Mouse (Mus musculus): Measurements from ENCODE around the gene Armc10.
"Not testable (repeated sequence)": the region's sequence is repeated elsewhere in the genome, so short reads cannot be mapped to it uniquely, and the experiment has no call there.

Armc10 gene

GRCm38 (mm10) chr5:21667191-21668137 is 21.9 kb downstream of the Armc10 start:
- DNase-seq: no peak

GRCm38 (mm10) chr5:21669307-21669706 is 23.7 kb downstream of the Armc10 start:
- no peak for DNase-seq

GRCm38 (mm10) chr5:21672812-21673635 is 27.4 kb downstream of the Armc10 start:
- DNase-seq: peak in 1 of 2 experiments; percentile 43

GRCm38 (mm10) chr5:21673742-21674141 is 28.1 kb downstream of the Armc10 start:
- no peak for DNase-seq

GRCm38 (mm10) chr5:21675019-21675418 is 29.4 kb downstream of the Armc10 start:
- DNase-seq: no peak

- no peak for DNase-seq
These were observed 29.9 kb downstream of the Armc10 start for GRCm38 (mm10) chr5:21675494-21675893.

- peak in 1 of 2 experiments; percentile 21 for DNase-seq
These were observed 32.3 kb downstream of the Armc10 start for GRCm38 (mm10) chr5:21677939-21678338.

GRCm38 (mm10) chr5:21678363-21678762 is 32.8 kb downstream of the Armc10 start:
- no peak for DNase-seq

- DNase-seq: no peak
These were observed 34.4 kb downstream of the Armc10 start for GRCm38 (mm10) chr5:21680029-21680428.

GRCm38 (mm10) chr5:21680940-21681339 is 35.3 kb downstream of the Armc10 start:
- no peak for DNase-seq

GRCm38 (mm10) chr5:21683811-21684210 is 38.2 kb downstream of the Armc10 start:
- no peak for DNase-seq

GRCm38 (mm10) chr5:21685001-21685400 is 39.4 kb downstream of the Armc10 start:
- DNase-seq: no peak

- no peak for DNase-seq
These were observed 41.4 kb downstream of the Armc10 start for GRCm38 (mm10) chr5:21687042-21687441.

- DNase-seq: no peak
These were observed 46.6 kb downstream of the Armc10 start for GRCm38 (mm10) chr5:21692230-21692629.

- DNase-seq: no peak
These were observed 47.8 kb downstream of the Armc10 start for GRCm38 (mm10) chr5:21693372-21693870.

GRCm38 (mm10) chr5:21694854-21695490 is 49.4 kb downstream of the Armc10 start:
- no peak for DNase-seq

- not testable (repeated sequence) for DNase-seq
These were observed 53.9 kb downstream of the Armc10 start for GRCm38 (mm10) chr5:21699555-21699954.

- DNase-seq: no peak
These were observed 54.7 kb downstream of the Armc10 start for GRCm38 (mm10) chr5:21700272-21700821.

GRCm38 (mm10) chr5:21700934-21701333 is 55.3 kb downstream of the Armc10 start:
- no peak for DNase-seq

- DNase-seq: peak; percentile 99 to 100
These were observed 55.9 kb downstream of the Armc10 start, which contains the start of gene Napepld for GRCm38 (mm10) chr5:21701351-21702008. TSS of gene Napepld (minus strand) at chr5:21701396.

GRCm38 (mm10) chr5:21702009-21702364 is 56.4 kb downstream of the Armc10 start:
- DNase-seq: no peak

Data from lung, postnatal 4 days (tissue).